Mouse (Mus musculus) midbrain, embryonic 15.5 days (tissue): Measurements from ENCODE around the gene Fzd9. TPM values are rescaled to one million over a fixed set of nuclear protein-coding genes. Genes with fewer than 3 reads are reported as not detected.
"Not testable (repeated sequence)": the region's sequence is repeated elsewhere in the genome, so short reads cannot be mapped to it uniquely, and the experiment has no call there.

Source experiments
- ATAC-seq: fragments of 200-750 bp; cut with Nextera tagmentation; replicated peaks from 2 replicates; pipeline ENCODE4 v1.8.0; 2017; ENCODE audit warnings: moderate TSS enrichment
- H3K27ac ChIP-seq: fragments of 300-500 bp; sonication (generic); 2 replicates; pipeline ENCODE4 v1.5.1; 2015; ENCODE audit warnings: mild to moderate bottlenecking, inconsistent platforms
- H3K27me3 ChIP-seq: fragments of 300-500 bp; sonication (generic); replicated peaks from 2 replicates; pipeline ENCODE4 v1.6.1; 2015; ENCODE audit warnings: inconsistent platforms
- H3K36me3 ChIP-seq: fragments of 300-500 bp; sonication (generic); replicated peaks from 2 replicates; pipeline ENCODE4 v1.6.1; 2015; ENCODE audit warnings: inconsistent platforms
- H3K4me1 ChIP-seq: fragments of 300-500 bp; sonication (generic); 2 replicates; pipeline ENCODE4 v1.6.1; 2015; ENCODE audit warnings: inconsistent platforms
- H3K4me2 ChIP-seq: fragments of 300-500 bp; sonication (generic); 2 replicates; pipeline ENCODE4 v1.6.1; 2015; ENCODE audit warnings: inconsistent platforms, mild to moderate bottlenecking, moderate library complexity
- H3K4me3 ChIP-seq: fragments of 300-500 bp; sonication (generic); 2 replicates; pipeline ENCODE4 v1.5.1; 2015; ENCODE audit warnings: mild to moderate bottlenecking, inconsistent platforms
- H3K9ac ChIP-seq: fragments of 300-500 bp; sonication (generic); 2 replicates; pipeline ENCODE4 v1.6.1; 2015; ENCODE audit warnings: mild to moderate bottlenecking, inconsistent platforms
- H3K9me3 ChIP-seq: fragments of 300-500 bp; sonication (generic); 2 replicates; pipeline ENCODE4 v1.6.1; 2016; ENCODE audit warnings: inconsistent platforms
- WGBS: fragments of 180-500 bp; shearing (Covaris S2); methylation state at CpG from one replicate; pipeline ENCODE4 v1.1.7; 2015; ENCODE audit warnings: mixed read lengths; 5-methylcytosine and 5-hydroxymethylcytosine counted together
- polyA plus RNA-seq: library from polyadenylated mRNA; unstranded; fragments of >200 nt; fragmentation: Nextera tagmentation; extraction: Ambion mirVana; gene quantifications from 2 replicates; pipeline ENCODE4 v1.2.1, GENCODE M21; 2015

Fzd9 gene
- polyA plus RNA-seq, 1 experiment from 2014 or later: 11.5 TPM

DNA sequence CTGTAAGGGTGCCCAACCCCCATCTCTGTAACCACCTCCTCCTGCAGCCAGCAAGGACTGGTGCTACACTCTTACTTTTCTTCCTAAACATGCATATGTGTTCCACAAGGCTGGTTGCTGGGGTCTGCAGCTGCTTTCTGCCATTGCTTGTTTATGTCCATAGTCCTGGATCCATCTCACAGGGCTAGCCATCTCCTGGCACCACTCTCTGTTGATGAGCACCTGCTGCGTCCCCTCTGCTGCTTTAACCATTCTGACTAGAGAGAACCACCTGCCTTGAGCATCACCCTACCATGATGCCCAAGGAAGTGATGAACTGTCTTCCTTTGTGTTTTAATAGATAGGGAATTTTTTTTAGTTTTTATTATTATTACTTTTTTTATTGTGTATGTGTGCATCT lies 7.9 kb downstream of the Fzd9 start:
- Histone ChIP-seq H3K36me3 (peaks cover 53% of the 10 kb centered on the region), H3K9ac (no peak overlapping the region), H3K9me3 (no peaks in the 10 kb centered on the region), H3K4me1 (0 out of 2 replicates have a peak, but pooled peaks cover 5% of the 10 kb centered on the region), H3K27me3 (no peaks in the 10 kb centered on the region), H3K27ac (no peak overlapping the region), H3K4me3 (no peak overlapping the region), H3K4me2 (no peak overlapping the region)
- 97% methylated on average over 1 of the region's 1 CpGs for WGBS
- ATAC-seq: no peak

DNA sequence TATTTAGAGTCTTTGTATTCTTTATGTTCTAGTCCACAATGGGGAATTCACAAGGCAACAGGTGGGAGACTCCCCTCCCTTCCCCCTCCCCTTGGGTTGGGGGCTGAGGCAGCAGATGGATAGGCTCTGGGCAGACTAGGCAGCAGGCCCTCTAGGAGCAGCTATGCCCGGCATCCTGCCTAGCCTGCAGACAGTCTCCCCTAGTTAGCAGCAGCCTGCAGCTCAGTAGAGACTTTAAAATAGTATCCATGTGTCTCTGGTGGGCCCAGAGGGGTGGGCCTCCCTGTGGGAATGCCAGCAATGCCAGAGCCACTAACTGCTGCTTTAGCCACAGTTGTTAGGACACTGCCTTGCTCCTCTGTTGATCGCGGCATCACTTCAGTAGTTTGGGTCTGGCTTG lies 8.4 kb downstream of the Fzd9 start:
- Histone ChIP-seq H3K9me3 (no peaks in the 10 kb centered on the region), H3K4me1 (0 out of 2 replicates have a peak, but pooled peaks cover 5% of the 10 kb centered on the region), H3K4me2 (no peak overlapping the region), H3K36me3 (peaks cover 58% of the 10 kb centered on the region), H3K27ac (no peak overlapping the region), H3K9ac (no peak overlapping the region), H3K4me3 (no peak overlapping the region), H3K27me3 (no peaks in the 10 kb centered on the region)
- no peak for ATAC-seq
- 89% methylated on average over 3 of the region's 3 CpGs for WGBS

DNA sequence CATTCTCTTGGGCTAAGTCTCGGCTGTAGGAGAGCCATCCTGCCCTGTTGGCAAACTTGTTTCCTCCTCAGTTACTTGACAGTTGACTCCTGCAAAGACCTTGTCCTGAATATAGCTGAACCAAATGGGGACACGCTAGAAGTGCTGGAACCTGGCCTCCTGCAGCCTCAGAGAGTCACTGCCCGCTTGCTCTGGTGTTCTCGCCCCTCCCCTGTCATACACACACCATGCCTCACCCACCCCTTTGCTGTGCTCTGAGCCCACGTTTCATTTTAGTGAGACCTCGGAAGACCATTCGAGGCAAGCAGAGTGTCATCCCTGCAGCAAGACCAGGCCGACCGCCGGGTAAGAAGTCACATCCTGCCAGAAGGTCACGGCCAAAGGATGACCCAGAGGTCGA lies 8.9 kb downstream of the Fzd9 start:
- 83% methylated on average over 12 of the region's 12 CpGs for WGBS
- no peaks in the 10 kb centered on the region for H3K9me3 ChIP-seq
- H3K27me3 ChIP-seq: no peaks in the 10 kb centered on the region
- peaks cover 63% of the 10 kb centered on the region for H3K36me3 ChIP-seq
- no peak for ATAC-seq
- no peak overlapping the region for H3K9ac ChIP-seq
- H3K4me2 ChIP-seq: no peak overlapping the region
- no peak overlapping the region for H3K27ac ChIP-seq
- 0 out of 2 replicates have a peak, but pooled peaks cover under 1% of the 10 kb centered on the region for H3K4me1 ChIP-seq
- H3K4me3 ChIP-seq: no peak overlapping the region

DNA sequence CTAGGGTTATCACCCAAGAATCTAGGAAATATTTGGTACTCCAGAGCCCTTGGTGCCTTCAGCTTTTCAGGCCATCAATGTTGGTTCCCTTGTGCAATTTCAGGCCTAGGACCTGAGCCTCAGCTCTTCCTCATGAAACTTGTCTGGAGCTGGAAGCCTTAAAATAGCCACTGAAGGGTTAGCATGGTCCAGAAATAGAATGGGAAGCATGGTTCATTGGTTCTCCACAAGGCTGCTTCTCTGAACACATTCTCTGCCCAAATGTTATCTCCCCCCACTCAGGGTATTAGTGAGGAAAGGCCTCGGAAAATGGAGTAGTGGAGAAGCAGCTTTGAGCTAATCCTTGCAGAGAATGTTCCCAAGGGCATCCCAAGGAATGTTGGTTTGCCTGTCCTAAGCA lies 9.6 kb downstream of the Fzd9 start:
- no peak overlapping the region for H3K4me2 ChIP-seq
- H3K9me3 ChIP-seq: no peaks in the 10 kb centered on the region
- H3K36me3 ChIP-seq: peaks cover 63% of the 10 kb centered on the region
- no peaks in the 10 kb centered on the region for H3K27me3 ChIP-seq
- ATAC-seq: no peak
- 54% methylated on average over 1 of the region's 1 CpGs for WGBS
- no peak overlapping the region for H3K4me3 ChIP-seq
- H3K27ac ChIP-seq: no peak overlapping the region
- H3K4me1 ChIP-seq: no peaks in the 10 kb centered on the region
- no peak overlapping the region for H3K9ac ChIP-seq

GRCm38 (mm10) chr5:135238832-135239231 lies 12.2 kb downstream of the Fzd9 start:
- peaks cover 55% of the 10 kb centered on the region for H3K36me3 ChIP-seq
- ATAC-seq: no peak
- WGBS: 77% methylated on average over 2 of the region's 2 CpGs

GRCm38 (mm10) chr5:135236571-135236970 lies 14.5 kb downstream of the Fzd9 start:
- H3K36me3 ChIP-seq: peaks cover 60% of the 10 kb centered on the region
- H3K9ac ChIP-seq: no peak overlapping the region
- no peak for ATAC-seq
- whole genome bisulfite sequencing: 41% methylated on average over 2 of the region's 2 CpGs
- no peaks in the 10 kb centered on the region for H3K27me3 ChIP-seq
- H3K27ac ChIP-seq: no peak overlapping the region
- H3K9me3 ChIP-seq: no peaks in the 10 kb centered on the region
- no peaks in the 10 kb centered on the region for H3K4me1 ChIP-seq
- no peak overlapping the region for H3K4me3 ChIP-seq
- H3K4me2 ChIP-seq: no peak overlapping the region

More at GRCm38 (mm10) chr5:135238832-135239231, 12.2 kb downstream of the Fzd9 start:
- no peaks in the 10 kb centered on the region for H3K4me1 ChIP-seq
- H3K4me3 ChIP-seq: no peak overlapping the region
- no peak overlapping the region for H3K27ac ChIP-seq
- no peak overlapping the region for H3K4me2 ChIP-seq
- no peaks in the 10 kb centered on the region for H3K9me3 ChIP-seq
- H3K27me3 ChIP-seq: no peaks in the 10 kb centered on the region
- H3K9ac ChIP-seq: no peak overlapping the region

GRCm38 (mm10) chr5:135233166-135233920 lies 17.7 kb downstream of the Fzd9 start:
- Histone ChIP-seq H3K9ac (no peak overlapping the region), H3K27me3 (no peaks in the 10 kb centered on the region), H3K4me1 (no peaks in the 10 kb centered on the region), H3K4me2 (no peak overlapping the region), H3K4me3 (no peak overlapping the region), H3K9me3 (no peaks in the 10 kb centered on the region), H3K36me3 (peaks cover 60% of the 10 kb centered on the region), H3K27ac (no peak overlapping the region)
- ATAC-seq: no peak
- 91% methylated on average over 8 of the region's 8 CpGs for WGBS

DNA sequence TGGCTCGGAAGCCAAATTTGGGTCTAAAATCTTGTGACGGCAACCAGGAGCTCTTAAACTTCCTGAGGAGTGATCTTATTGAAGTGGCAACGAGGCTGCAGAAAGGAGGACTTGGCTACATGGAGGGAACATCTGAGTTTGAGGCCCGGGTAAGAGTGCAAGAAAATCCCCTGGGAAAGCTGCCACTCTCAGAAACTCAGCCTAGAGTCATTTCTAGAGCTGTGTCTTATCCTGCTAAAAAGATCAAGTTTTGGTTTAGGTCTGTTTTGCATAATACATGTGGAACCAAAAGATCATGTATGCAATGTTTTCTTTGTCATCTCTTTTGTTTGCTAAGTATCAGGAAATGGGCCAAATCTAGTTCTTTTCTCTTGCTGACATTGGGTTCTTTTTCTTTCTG lies 20.8 kb downstream of the Fzd9 start:
- H3K4me2 ChIP-seq: no peak overlapping the region
- H3K36me3 ChIP-seq: peaks cover 66% of the 10 kb centered on the region
- no peak overlapping the region for H3K9ac ChIP-seq
- WGBS: 84% methylated on average over 4 of the region's 4 CpGs
- no peaks in the 10 kb centered on the region for H3K27me3 ChIP-seq
- H3K9me3 ChIP-seq: no peaks in the 10 kb centered on the region
- H3K27ac ChIP-seq: no peak overlapping the region
- ATAC-seq: no peak
- no peaks in the 10 kb centered on the region for H3K4me1 ChIP-seq
- no peak overlapping the region for H3K4me3 ChIP-seq

- not testable (repeated sequence) for H3K27ac ChIP-seq, H3K4me2 ChIP-seq, H3K9me3 ChIP-seq, H3K4me1 ChIP-seq, H3K4me3 ChIP-seq, H3K9ac ChIP-seq, H3K27me3 ChIP-seq, ATAC-seq
- WGBS: 94% methylated on average over 4 of the region's 4 CpGs
- peaks cover 71% of the 10 kb centered on the region for H3K36me3 ChIP-seq
Observed at GRCm38 (mm10) chr5:135225879-135226278, 25.2 kb downstream of the Fzd9 start.

- no peaks in the 10 kb centered on the region for H3K4me1 ChIP-seq
- H3K36me3 ChIP-seq: peaks cover 67% of the 10 kb centered on the region
- no peaks in the 10 kb centered on the region for H3K27me3 ChIP-seq
- no peak overlapping the region for H3K27ac ChIP-seq
- ATAC-seq: no peak
- no peak overlapping the region for H3K4me3 ChIP-seq
- H3K9me3 ChIP-seq: no peaks in the 10 kb centered on the region
- no peak overlapping the region for H3K9ac ChIP-seq
- WGBS: 96% methylated on average over 3 of the region's 3 CpGs
- H3K4me2 ChIP-seq: no peak overlapping the region
Observed at GRCm38 (mm10) chr5:135224169-135224568, 26.9 kb downstream of the Fzd9 start.

DNA sequence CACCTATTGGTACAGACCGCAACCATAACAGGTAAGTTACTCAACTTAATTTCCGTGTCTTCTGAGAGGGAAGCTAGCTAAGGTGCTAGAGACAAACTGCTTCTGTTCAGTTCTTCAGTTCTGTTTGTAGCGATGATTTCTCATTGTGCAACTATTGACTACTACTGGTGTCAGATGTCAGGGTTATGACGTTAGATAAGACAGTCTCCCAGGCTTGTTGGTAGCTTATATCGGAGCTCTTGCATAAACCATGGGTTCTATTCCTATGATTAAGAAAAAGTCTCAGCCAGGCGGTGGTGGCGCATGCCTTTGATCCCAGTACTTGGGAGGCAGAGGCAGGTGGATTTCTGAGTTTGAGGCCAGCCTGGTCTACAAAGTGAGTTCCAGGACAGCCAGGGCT lies 29.0 kb downstream of the Fzd9 start:
- H3K36me3 ChIP-seq: peaks cover 63% of the 10 kb centered on the region
- H3K27me3 ChIP-seq: no peaks in the 10 kb centered on the region
- 97% methylated on average over 7 of the region's 7 CpGs for WGBS
- H3K4me1 ChIP-seq: no peaks in the 10 kb centered on the region
- H3K27ac ChIP-seq: no peak overlapping the region
- no peak for ATAC-seq
- H3K4me3 ChIP-seq: no peak overlapping the region
- H3K4me2 ChIP-seq: no peak overlapping the region
- H3K9ac ChIP-seq: no peak overlapping the region
- no peaks in the 10 kb centered on the region for H3K9me3 ChIP-seq

DNA sequence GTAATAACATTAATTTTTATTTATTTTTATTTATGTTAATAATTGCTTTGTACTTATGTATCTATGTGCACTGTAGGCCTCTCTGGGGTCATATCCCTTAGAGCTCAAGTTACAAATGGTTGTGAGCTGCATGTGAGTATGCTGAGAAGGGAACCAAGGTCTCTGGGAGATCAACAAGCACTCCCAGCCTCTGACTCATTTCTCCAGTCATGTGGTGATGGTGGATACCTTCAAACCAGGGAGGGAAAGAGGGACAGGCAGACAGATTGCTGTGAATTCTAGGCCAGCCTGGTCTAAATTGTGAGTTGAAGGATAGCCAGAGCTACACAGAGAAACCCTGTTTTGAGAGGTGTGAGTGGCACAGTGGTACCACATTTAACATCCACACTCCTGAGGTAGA lies 30.1 kb downstream of the Fzd9 start:
- no peak overlapping the region for H3K4me2 ChIP-seq
- H3K9ac ChIP-seq: no peak overlapping the region
- no peak overlapping the region for H3K27ac ChIP-seq
- H3K4me3 ChIP-seq: no peak overlapping the region
- H3K36me3 ChIP-seq: peaks cover 61% of the 10 kb centered on the region
- no peaks in the 10 kb centered on the region for H3K9me3 ChIP-seq
- H3K27me3 ChIP-seq: no peaks in the 10 kb centered on the region
- ATAC-seq: no peak
- H3K4me1 ChIP-seq: no peaks in the 10 kb centered on the region

DNA sequence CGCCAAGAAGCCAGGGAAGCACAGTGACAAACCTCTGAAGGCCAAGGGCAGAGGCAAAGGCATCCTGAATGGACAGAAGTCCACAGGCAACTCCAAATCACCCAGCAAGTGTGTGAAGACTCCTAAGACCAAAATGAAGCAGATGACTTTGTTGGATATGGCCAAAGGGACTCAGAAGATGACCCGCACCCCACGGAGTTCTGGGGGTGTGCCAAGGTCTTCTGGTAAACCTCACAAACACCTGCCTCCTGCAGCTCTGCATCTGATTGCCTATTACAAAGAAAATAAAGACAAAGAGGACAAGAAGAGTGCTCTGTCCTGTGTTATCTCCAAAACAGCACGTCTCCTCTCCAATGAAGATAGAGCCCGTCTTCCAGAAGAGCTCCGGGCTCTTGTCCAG lies 34.2 kb downstream of the Fzd9 start:
- no peak for ATAC-seq
- WGBS: 92% methylated on average over 6 of the region's 6 CpGs
- H3K36me3 ChIP-seq: peaks cover 49% of the 10 kb centered on the region
- H3K9me3 ChIP-seq: no peaks in the 10 kb centered on the region
- no peak overlapping the region for H3K4me3 ChIP-seq
- H3K9ac ChIP-seq: no peak overlapping the region
- H3K27ac ChIP-seq: no peak overlapping the region
- H3K27me3 ChIP-seq: no peaks in the 10 kb centered on the region
- no peak overlapping the region for H3K4me2 ChIP-seq
- H3K4me1 ChIP-seq: no peaks in the 10 kb centered on the region
